Mouse (Mus musculus): ENCODE measurements around the gene Mtmr2. TPM values are rescaled to one million over a fixed set of nuclear protein-coding genes. Genes with fewer than 3 reads are reported as not detected.

Mtmr2 gene
- polyA plus RNA-seq, 1 experiment from 2014 or later, result 18.2 TPM

DNA sequence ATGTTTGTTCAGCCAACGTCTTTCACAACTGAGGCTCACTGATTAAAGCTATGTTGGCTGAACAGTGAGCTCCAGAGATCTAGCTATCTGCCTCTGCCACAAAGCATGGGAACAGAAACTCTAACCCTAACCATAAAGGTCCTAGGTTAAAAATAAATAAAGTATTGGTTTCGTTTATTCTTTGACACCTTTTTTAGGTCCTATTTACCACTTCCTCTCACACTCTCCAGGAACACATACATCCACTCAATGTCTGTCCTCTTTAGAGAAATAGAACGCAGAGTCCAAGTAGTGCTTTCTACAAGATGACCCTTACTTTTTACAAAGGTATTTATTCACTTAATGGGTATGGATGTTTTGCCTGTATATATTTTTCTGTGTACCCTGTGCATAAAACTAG lies 72.6 kb downstream of the Mtmr2 start:
- ATAC-seq (no peak), DNase-seq (no peak)
- Histone ChIP-seq H3K9ac (replicated peaks) (no peak overlapping the region), H3K36me3 (replicated peaks; ENCODE audit: insufficient read depth, low read length) (peaks cover 53% of the 10 kb centered on the region), H3K27me3 (ENCODE audit: insufficient read depth, low read length) (no peaks in the 10 kb centered on the region), H3K4me1 (ENCODE audit: insufficient read depth) (peaks cover 12% of the 10 kb centered on the region), H3K27ac (ENCODE audit: low read depth) (no peak overlapping the region), H3K9me3 (ENCODE audit: low read length) (no peaks in the 10 kb centered on the region), H3K4me2 (ENCODE audit: low read depth, low read length) (no peak overlapping the region), H3K4me3 (ENCODE audit: low read depth, low read length) (no peak overlapping the region)
- 78% methylated on average over 3 of the region's 3 CpGs for WGBS (ENCODE audit: insufficient replicate concordance)
- TF ChIP-seq CTCF (IDR thresholded peaks at IDR 0.05; ENCODE audit: low read depth) (no peak), EP300 (IDR thresholded peaks at IDR 0.05; ENCODE audit: low read depth) (no peak)

DNA sequence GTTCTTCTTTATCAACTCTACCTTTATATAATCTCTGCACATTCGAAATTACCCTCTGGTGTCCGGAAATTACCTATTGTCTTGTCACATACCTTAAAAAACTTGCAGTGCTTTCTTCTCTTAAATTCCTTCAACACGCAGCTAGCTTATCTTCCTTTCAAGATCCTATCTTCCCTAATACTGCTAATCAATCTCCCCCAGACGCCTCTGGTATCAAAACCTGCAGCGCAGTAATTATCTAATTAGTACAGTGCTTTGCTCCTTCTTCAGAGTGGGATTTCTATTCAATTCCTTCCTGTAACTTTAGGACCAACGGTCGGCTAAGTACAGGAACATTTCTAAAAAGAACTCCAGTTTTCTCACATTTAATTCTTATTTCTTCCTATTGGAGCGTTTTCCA lies 77.7 kb downstream of the Mtmr2 start:
- TF ChIP-seq EP300 (IDR thresholded peaks at IDR 0.05; ENCODE audit: low read depth) (peak; percentile 89), CTCF (IDR thresholded peaks at IDR 0.05; ENCODE audit: low read depth) (no peak)
- peaks cover 21% of the 10 kb centered on the region for H3K4me1 ChIP-seq (ENCODE audit: insufficient read depth)
- H3K27ac ChIP-seq (ENCODE audit: low read depth), result peak overlapping the region; percentile 93

DNA sequence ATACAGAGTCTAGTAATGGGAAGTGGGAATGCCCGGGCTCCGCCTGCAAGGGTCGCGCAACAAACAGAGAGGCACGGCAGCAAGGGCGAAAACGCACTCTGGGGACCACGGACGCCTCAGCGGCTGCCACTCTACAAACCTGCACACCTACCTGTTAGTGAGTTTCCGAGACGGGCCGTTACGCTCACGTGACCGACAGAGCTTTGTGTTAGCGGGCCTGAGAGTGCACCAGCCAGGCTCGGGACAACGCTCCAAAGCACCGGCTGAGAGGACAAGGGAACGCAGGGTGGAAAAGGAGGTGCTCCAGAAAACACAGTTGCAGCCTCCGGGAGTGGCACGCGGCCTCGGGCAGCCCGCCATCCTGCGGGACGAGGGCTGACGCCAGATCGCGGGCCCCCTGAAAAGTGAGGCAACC lies 78.2 kb downstream of the Mtmr2 start:
- peak overlapping the region; percentile 72 for H3K4me3 ChIP-seq (ENCODE audit: low read depth, low read length)
- 0% methylated on average over 29 of the region's 31 CpGs for WGBS (ENCODE audit: insufficient replicate concordance)

More for the DNA sequence above, 77.7 kb downstream of the Mtmr2 start:
- peak overlapping the region; percentile 71 for H3K4me2 ChIP-seq (ENCODE audit: low read depth, low read length)
- DNase-seq (no peak), ATAC-seq (no peak)
- H3K27me3 ChIP-seq (ENCODE audit: insufficient read depth, low read length), result no peaks in the 10 kb centered on the region
- WGBS (ENCODE audit: insufficient replicate concordance), result 2% methylated on average over 8 of the region's 8 CpGs
- H3K9me3 ChIP-seq (ENCODE audit: low read length), result no peaks in the 10 kb centered on the region
- H3K9ac ChIP-seq (replicated peaks), result peak overlapping the region; percentile 85
- peaks cover 12% of the 10 kb centered on the region for H3K36me3 ChIP-seq (replicated peaks; ENCODE audit: insufficient read depth, low read length)
- peak overlapping the region; percentile 72 for H3K4me3 ChIP-seq (ENCODE audit: low read depth, low read length)

DNA sequence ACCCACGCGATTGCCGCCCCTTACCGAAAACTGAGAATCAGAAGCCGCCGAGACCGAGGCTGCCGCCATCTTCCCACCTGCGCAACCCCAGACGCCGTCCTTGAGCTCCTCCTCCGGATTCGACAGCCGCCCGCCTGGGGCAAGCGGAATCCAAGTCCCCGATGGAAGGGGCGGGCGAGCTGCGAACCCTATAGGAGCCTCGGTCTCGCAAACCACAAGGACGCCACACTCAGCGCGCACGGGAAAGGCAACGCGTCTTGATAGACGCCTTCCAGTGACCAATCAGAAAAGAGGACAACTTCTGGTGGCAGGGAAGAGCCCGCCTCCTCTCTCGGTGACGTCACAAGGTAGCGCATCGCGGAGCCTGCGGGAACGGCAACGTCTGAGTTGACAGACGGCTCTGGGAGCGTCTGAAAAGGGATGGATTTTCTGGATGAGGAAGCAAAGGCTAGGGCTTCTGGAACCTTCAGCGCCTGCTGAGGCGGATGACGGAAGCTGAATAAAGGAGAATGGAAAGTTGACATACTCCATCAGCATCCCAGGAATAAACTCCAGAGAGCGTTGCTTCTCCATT lies 78.7 kb downstream of the Mtmr2 start, which contains the start of gene Cep57:
Gene Cep57 (minus strand): TSS at position 276 of the 574 bp plus-strand sequence.
- Histone ChIP-seq H3K4me3 (ENCODE audit: low read depth, low read length) (peak within 1 kb of the TSS; percentile 72), H3K9me3 (ENCODE audit: low read length) (no peaks in the 10 kb centered on the region), H3K27ac (ENCODE audit: low read depth) (peak within 1 kb of the TSS; percentile 99), H3K4me2 (ENCODE audit: low read depth, low read length) (peak within 1 kb of the TSS; percentile 88), H3K4me1 (ENCODE audit: insufficient read depth) (peaks cover 21% of the 10 kb centered on the region), H3K9ac (replicated peaks) (peak within 1 kb of the TSS; percentile 93), H3K36me3 (replicated peaks; ENCODE audit: insufficient read depth, low read length) (peaks cover 17% of the 10 kb centered on the region), H3K27me3 (ENCODE audit: insufficient read depth, low read length) (no peaks in the 10 kb centered on the region)
- TF ChIP-seq CTCF (IDR thresholded peaks at IDR 0.05; ENCODE audit: low read depth) (no peak), EP300 (IDR thresholded peaks at IDR 0.05; ENCODE audit: low read depth) (no peak)
- under 1% methylated on average over 44 of the region's 44 CpGs for WGBS (ENCODE audit: insufficient replicate concordance)
- DNase-seq (peak; percentile 95), ATAC-seq (peak; percentile 85)

More for the DNA sequence above, 78.2 kb downstream of the Mtmr2 start:
- DNase-seq (peak; percentile 75), ATAC-seq (peak; percentile 10)
- peaks cover 21% of the 10 kb centered on the region for H3K4me1 ChIP-seq (ENCODE audit: insufficient read depth)
- H3K36me3 ChIP-seq (replicated peaks; ENCODE audit: insufficient read depth, low read length), result peaks cover 12% of the 10 kb centered on the region
- H3K27ac ChIP-seq (ENCODE audit: low read depth), result peak overlapping the region; percentile 93
- peak overlapping the region; percentile 85 for H3K9ac ChIP-seq (replicated peaks)
- H3K9me3 ChIP-seq (ENCODE audit: low read length), result no peaks in the 10 kb centered on the region
- peak overlapping the region; percentile 71 for H3K4me2 ChIP-seq (ENCODE audit: low read depth, low read length)
- H3K27me3 ChIP-seq (ENCODE audit: insufficient read depth, low read length), result no peaks in the 10 kb centered on the region
- TF ChIP-seq EP300 (IDR thresholded peaks at IDR 0.05; ENCODE audit: low read depth) (no peak), CTCF (IDR thresholded peaks at IDR 0.05; ENCODE audit: low read depth) (no peak)

DNA sequence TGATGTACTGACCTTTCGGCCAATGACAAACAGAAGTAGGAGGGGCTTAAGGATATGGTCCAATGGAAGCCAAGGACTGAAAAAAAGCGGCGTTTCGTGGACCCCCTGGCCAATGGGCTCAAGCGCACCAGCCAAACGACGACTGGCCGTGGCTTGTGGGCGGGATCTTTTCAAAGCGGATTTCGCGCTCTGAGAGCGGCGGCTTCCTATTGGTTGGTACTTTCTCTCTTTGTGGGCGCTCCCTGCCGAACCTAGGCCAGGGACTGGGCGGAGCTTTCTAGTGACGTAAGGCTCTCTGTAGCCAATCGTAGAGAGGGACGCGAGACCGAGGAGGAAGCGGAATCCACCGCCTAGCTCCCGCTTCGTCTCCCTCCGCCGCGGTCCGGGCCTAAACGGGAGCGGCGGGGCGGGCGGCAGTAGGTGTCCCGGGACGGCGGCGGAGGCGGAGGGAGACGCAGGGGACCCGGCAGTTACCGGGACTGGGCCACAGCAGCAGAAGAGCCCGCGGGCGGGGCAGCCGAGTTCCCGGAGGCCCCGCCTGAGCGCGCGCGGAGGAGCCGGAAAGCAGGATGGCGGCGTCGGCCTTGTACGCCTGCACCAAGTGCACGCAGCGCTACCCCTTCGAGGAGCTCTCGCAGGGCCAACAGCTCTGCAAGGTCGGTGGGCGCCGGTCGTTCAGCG lies 79.3 kb downstream of the Mtmr2 start, which contains the start of gene Fam76b:
Gene Fam76b (plus strand): TSS at position 311 of the 681 bp plus-strand sequence.
- DNase-seq (peak; percentile 99), ATAC-seq (peak; percentile 88)
- H3K27ac ChIP-seq (ENCODE audit: low read depth), result peak within 1 kb of the TSS; percentile 99
- peak within 1 kb of the TSS; percentile 72 for H3K4me3 ChIP-seq (ENCODE audit: low read depth, low read length)
- H3K4me1 ChIP-seq (ENCODE audit: insufficient read depth), result peaks cover 21% of the 10 kb centered on the region
- WGBS (ENCODE audit: insufficient replicate concordance), result under 1% methylated on average over 67 of the region's 67 CpGs
- no peaks in the 10 kb centered on the region for H3K9me3 ChIP-seq (ENCODE audit: low read length)
- H3K36me3 ChIP-seq (replicated peaks; ENCODE audit: insufficient read depth, low read length), result peaks cover 20% of the 10 kb centered on the region
- no peaks in the 10 kb centered on the region for H3K27me3 ChIP-seq (ENCODE audit: insufficient read depth, low read length)
- H3K9ac ChIP-seq (replicated peaks), result peak within 1 kb of the TSS; percentile 93
- peak within 1 kb of the TSS; percentile 88 for H3K4me2 ChIP-seq (ENCODE audit: low read depth, low read length)
- no peak for TF ChIP-seq CTCF (IDR thresholded peaks at IDR 0.05; ENCODE audit: low read depth)
- TF ChIP-seq EP300 (IDR thresholded peaks at IDR 0.05; ENCODE audit: low read depth), result peak; percentile 64; the same call in 1 of the 2 replicates

DNA sequence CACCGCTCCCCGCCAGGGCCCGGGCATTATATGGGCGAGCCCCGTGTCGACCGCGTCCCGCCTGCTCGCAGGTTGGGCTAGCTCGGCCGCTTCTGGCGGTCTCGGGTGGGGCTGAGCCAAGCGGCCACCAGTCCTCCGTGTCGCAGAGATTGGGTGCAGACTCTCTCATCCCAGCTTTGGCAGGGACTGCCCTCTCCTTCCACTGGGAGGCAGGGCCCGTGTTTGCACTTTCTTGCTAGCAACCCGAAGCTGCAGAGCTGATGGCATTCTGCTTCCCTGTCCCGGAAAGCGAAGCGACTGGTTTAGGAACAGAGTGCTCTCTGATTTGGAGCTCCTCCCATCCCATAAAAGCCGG lies 79.9 kb downstream of the Mtmr2 start:
- no peaks in the 10 kb centered on the region for H3K27me3 ChIP-seq (ENCODE audit: insufficient read depth, low read length)
- WGBS (ENCODE audit: insufficient replicate concordance), result under 1% methylated on average over 23 of the region's 23 CpGs
- H3K4me3 ChIP-seq (ENCODE audit: low read depth, low read length), result peak overlapping the region; percentile 72
- H3K4me1 ChIP-seq (ENCODE audit: insufficient read depth), result peaks cover 21% of the 10 kb centered on the region
- no peak for DNase-seq
- TF ChIP-seq CTCF (IDR thresholded peaks at IDR 0.05; ENCODE audit: low read depth) (0 out of 2 replicates have a peak, but pooled peaks have one; percentile 11), EP300 (IDR thresholded peaks at IDR 0.05; ENCODE audit: low read depth) (no peak)
- peak overlapping the region; percentile 88 for H3K4me2 ChIP-seq (ENCODE audit: low read depth, low read length)
- peaks cover 22% of the 10 kb centered on the region for H3K36me3 ChIP-seq (replicated peaks; ENCODE audit: insufficient read depth, low read length)
- no peaks in the 10 kb centered on the region for H3K9me3 ChIP-seq (ENCODE audit: low read length)
- H3K27ac ChIP-seq (ENCODE audit: low read depth), result peak overlapping the region; percentile 99
- peak; percentile 9 for ATAC-seq
- peak overlapping the region; percentile 93 for H3K9ac ChIP-seq (replicated peaks)
